Mouse (Mus musculus): Measurements from ENCODE around the gene Usp43. TPM values are rescaled to one million over a fixed set of nuclear protein-coding genes. Genes with fewer than 3 reads are reported as not detected.

Gene Usp43
- total and polyA plus RNA-seq, 2 experiments from 2014 or later = 0.68 to 0.94 TPM

DNA sequence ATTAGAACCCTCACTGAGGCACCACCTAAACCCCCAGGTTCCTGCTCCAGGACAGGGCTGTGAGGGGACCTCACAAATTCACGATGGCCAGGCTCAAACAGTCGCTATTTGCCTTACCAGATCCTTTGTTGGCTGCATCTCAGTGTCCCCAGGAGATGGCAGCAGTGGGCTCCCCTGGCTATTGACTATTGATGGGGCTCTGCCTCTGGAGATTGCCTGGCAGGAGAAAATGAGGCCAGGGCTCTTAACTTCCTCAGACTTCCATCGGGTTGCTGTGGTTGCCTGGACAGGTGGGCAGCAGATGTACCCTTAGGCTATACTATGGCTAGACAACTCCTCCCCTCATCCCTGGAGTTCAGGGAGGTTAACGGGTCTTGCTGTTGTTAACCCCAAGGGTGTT lies 101.7 kb downstream of the Usp43 start:
- no peaks in the 10 kb centered on the region for H3K9me3 ChIP-seq (ENCODE audit: low read length)
- no peaks in the 10 kb centered on the region for H3K4me1 ChIP-seq (ENCODE audit: insufficient read depth, low read length)
- no peak overlapping the region for H3K27ac ChIP-seq
- 24% methylated on average over 4 of the region's 4 CpGs for WGBS
- ATAC-seq (no peak), DNase-seq (ENCODE audit: low spot score) (peak; percentile 75)
- H3K27me3 ChIP-seq (ENCODE audit: insufficient read depth, low read length) = no peaks in the 10 kb centered on the region
- no peak overlapping the region; the same call in 1 of the 2 replicates for H3K4me2 ChIP-seq (ENCODE audit: low read depth, low read length)
- H3K36me3 ChIP-seq (ENCODE audit: insufficient read depth, low read length) = no peaks in the 10 kb centered on the region
- H3K9ac ChIP-seq (replicated peaks; ENCODE audit: low read length) = no peak overlapping the region
- H3K4me3 ChIP-seq (ENCODE audit: low read length) = no peak overlapping the region
- peak; percentile 80 for TF ChIP-seq CTCF (IDR thresholded peaks at IDR 0.05; ENCODE audit: low read depth)

DNA sequence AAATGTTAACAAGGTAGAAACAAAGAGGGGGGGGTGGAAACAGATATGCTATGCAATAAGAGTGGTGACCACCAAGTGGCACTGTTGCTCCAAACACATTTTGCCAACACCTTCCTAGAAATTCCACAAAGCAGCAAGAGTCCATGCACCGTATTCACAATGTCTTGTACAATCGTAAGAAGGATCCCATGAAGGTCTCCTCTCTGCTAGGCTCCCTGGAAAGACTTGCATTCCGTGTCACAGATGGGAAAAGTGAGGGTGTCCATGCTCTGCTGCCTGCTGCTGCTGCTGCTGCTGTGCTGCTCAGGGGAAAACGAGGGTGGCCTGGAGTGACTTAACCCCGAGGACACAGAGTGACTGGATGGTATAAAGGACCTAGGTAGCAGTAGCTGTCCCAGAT lies 102.3 kb downstream of the Usp43 start:
- Histone ChIP-seq H3K36me3 (ENCODE audit: insufficient read depth, low read length) (no peaks in the 10 kb centered on the region), H3K4me1 (ENCODE audit: insufficient read depth, low read length) (no peaks in the 10 kb centered on the region), H3K9me3 (ENCODE audit: low read length) (no peaks in the 10 kb centered on the region), H3K9ac (replicated peaks; ENCODE audit: low read length) (no peak overlapping the region), H3K4me3 (ENCODE audit: low read length) (no peak overlapping the region), H3K27ac (no peak overlapping the region), H3K27me3 (ENCODE audit: insufficient read depth, low read length) (no peaks in the 10 kb centered on the region), H3K4me2 (ENCODE audit: low read depth, low read length) (peak overlapping the region; percentile 42)
- DNase-seq (ENCODE audit: low spot score) (peak; percentile 83), ATAC-seq (peak; percentile 47; the same call in 1 of the 2 replicates)
- WGBS = 9% methylated on average over 5 of the region's 5 CpGs
- peak; percentile 84 for TF ChIP-seq CTCF (IDR thresholded peaks at IDR 0.05; ENCODE audit: low read depth)

DNA sequence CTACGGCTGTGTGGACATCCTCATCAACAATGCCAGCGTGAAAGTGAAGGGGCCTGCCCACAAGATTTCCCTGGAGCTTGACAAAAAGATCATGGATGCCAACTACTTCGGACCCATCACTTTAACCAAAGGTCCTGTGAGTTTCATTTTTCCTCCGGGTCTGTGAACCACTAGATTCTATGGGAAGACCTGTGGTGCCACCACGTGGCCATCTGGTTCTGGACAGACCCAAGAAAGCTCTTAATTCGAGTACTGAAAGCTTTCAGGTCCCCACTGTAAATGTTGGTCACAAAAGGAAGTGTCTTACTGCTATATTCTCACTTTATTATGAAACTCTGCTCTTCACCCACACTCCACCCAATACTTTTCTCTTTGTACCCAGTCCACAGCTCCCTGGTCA lies 110.4 kb downstream of the Usp43 start:
- WGBS = 80% methylated on average over 6 of the region's 6 CpGs
- TF ChIP-seq CTCF (IDR thresholded peaks at IDR 0.05; ENCODE audit: low read depth) = peak; percentile 26; the same call in 1 of the 2 replicates
- H3K4me3 ChIP-seq (ENCODE audit: low read length) = no peak overlapping the region
- H3K9ac ChIP-seq (replicated peaks; ENCODE audit: low read length) = no peak overlapping the region
- no peaks in the 10 kb centered on the region for H3K9me3 ChIP-seq (ENCODE audit: low read length)
- no peak overlapping the region for H3K4me2 ChIP-seq (ENCODE audit: low read depth, low read length)
- no peaks in the 10 kb centered on the region for H3K36me3 ChIP-seq (ENCODE audit: insufficient read depth, low read length)
- ATAC-seq (no peak), DNase-seq (ENCODE audit: low spot score) (peak; percentile 36)
- no peak overlapping the region for H3K27ac ChIP-seq
- H3K4me1 ChIP-seq (ENCODE audit: insufficient read depth, low read length) = no peaks in the 10 kb centered on the region
- H3K27me3 ChIP-seq (ENCODE audit: insufficient read depth, low read length) = no peaks in the 10 kb centered on the region

DNA sequence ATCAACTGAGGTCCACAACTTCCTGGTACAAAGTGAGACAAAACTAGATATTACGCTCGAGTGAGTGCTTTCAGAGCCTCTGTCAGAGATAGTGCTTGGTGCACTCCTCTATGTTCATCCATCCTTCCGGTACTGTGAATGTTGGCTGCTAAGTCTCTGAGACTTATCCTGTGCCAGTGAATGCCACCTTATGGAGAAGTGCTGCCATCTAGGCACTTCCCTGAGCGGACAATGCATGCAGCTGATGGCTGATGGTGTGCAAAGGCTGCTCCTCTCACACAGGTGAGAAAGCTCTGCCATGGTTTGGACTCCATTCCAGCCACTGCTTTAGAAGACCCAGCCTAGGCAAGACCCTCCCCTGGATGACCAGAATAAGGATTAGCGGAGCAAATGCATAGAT lies 113.9 kb downstream of the Usp43 start:
- no peaks in the 10 kb centered on the region for H3K4me1 ChIP-seq (ENCODE audit: insufficient read depth, low read length)
- TF ChIP-seq CTCF (IDR thresholded peaks at IDR 0.05; ENCODE audit: low read depth) = peak; percentile 30; the same call in 1 of the 2 replicates
- no peaks in the 10 kb centered on the region for H3K27me3 ChIP-seq (ENCODE audit: insufficient read depth, low read length)
- no peak overlapping the region for H3K27ac ChIP-seq
- H3K9me3 ChIP-seq (ENCODE audit: low read length) = no peaks in the 10 kb centered on the region
- no peak overlapping the region for H3K4me3 ChIP-seq (ENCODE audit: low read length)
- H3K4me2 ChIP-seq (ENCODE audit: low read depth, low read length) = no peak overlapping the region
- no peaks in the 10 kb centered on the region for H3K36me3 ChIP-seq (ENCODE audit: insufficient read depth, low read length)
- no peak overlapping the region for H3K9ac ChIP-seq (replicated peaks; ENCODE audit: low read length)
- ATAC-seq (no peak), DNase-seq (ENCODE audit: low spot score) (no peak)
- WGBS = 82% methylated on average over 5 of the region's 5 CpGs

DNA sequence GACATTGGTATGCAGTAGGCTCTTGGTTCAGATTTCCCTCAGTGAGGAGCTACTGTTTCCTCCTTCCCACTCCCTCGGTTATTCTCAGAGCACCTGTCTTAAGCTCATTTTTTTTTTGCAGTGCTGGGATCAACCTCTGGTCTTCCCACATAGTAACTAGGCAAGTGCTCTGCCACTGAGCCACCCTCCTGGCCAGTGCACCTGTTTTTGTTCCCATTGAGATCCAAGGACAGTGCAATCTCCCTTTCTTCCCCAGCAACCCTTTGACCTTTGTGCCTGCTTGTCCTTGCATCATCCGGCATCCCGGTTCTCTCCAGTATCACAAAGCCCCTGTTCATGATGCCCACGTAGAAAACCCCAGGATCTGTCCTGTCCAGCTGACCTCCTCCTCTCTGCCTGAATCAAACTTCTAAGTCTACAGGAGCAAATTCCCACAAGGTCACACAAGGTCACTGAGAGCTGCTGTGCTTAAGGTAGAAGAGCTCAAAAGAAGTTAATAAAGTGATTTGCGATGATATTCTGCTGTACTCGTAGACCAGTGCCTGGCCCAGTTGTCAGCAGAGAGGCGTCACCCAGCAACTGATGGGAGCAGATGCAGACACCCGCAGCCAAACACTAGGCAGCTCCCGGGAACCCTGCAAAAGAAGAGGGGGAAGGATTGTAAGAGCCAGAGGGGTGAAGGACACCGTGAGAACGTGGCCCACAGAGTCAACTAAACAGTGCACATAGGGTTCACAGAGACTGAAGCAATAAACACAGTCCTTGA lies 114.9 kb downstream of the Usp43 start:
- WGBS = 87% methylated on average over 11 of the region's 11 CpGs
- Histone ChIP-seq H3K9me3 (ENCODE audit: low read length) (no peaks in the 10 kb centered on the region), H3K4me2 (ENCODE audit: low read depth, low read length) (no peak overlapping the region), H3K4me3 (ENCODE audit: low read length) (no peak overlapping the region), H3K27me3 (ENCODE audit: insufficient read depth, low read length) (no peaks in the 10 kb centered on the region), H3K27ac (no peak overlapping the region), H3K9ac (replicated peaks; ENCODE audit: low read length) (no peak overlapping the region), H3K4me1 (ENCODE audit: insufficient read depth, low read length) (no peaks in the 10 kb centered on the region), H3K36me3 (ENCODE audit: insufficient read depth, low read length) (no peaks in the 10 kb centered on the region)
- DNase-seq (ENCODE audit: low spot score) (no peak), ATAC-seq (no peak)
- no peak for TF ChIP-seq CTCF (IDR thresholded peaks at IDR 0.05; ENCODE audit: low read depth)

DNA sequence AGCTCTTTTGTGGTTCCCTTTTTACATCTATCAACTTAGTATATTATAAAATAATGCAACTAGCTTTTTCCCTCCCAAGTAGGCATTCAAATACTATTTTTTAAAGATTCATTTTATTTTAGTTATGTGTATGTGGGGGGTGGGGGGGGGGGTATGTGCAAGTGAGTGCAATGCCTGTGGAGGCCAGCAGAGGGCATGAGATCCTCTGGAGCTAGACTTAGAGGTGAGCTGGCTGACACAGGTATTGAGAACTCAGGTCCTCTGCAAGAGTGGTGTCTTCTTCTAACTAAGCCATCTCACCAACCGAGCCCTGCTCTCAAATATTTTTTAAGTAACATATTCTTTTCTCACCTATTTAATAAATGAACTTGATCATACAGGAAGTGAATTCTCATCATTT lies 116.4 kb downstream of the Usp43 start:
- Histone ChIP-seq H3K4me1 (ENCODE audit: insufficient read depth, low read length) (no peaks in the 10 kb centered on the region), H3K27ac (no peak overlapping the region), H3K9me3 (ENCODE audit: low read length) (no peaks in the 10 kb centered on the region), H3K4me2 (ENCODE audit: low read depth, low read length) (no peak overlapping the region), H3K27me3 (ENCODE audit: insufficient read depth, low read length) (no peaks in the 10 kb centered on the region), H3K36me3 (ENCODE audit: insufficient read depth, low read length) (no peaks in the 10 kb centered on the region), H3K9ac (replicated peaks; ENCODE audit: low read length) (no peak overlapping the region), H3K4me3 (ENCODE audit: low read length) (no peak overlapping the region)
- ATAC-seq (no peak), DNase-seq (ENCODE audit: low spot score) (no peak)
- 98% methylated on average over 1 of the region's 1 CpGs for WGBS
- TF ChIP-seq CTCF (IDR thresholded peaks at IDR 0.05; ENCODE audit: low read depth) = peak; percentile 28

Other genes with a start within 250 kb of the Usp43 start
- gene Rcvrn, start 226.8 kb downstream of the Usp43 start, total RNA-seq (2014; rRNA removed) = not detected in 2 replicates
- gene Rcvrn, start 226.8 kb downstream of the Usp43 start, polyA plus RNA-seq (2015; fragmentation: Nextera tagmentation; extraction: Ambion mirVana) = not detected in 2 replicates
- gene Glp2r, start 151.0 kb downstream of the Usp43 start, total RNA-seq (2014; rRNA removed) = 0.04 TPM in 1 of 2 replicates, not detected in the other
- gene Glp2r, start 151.0 kb downstream of the Usp43 start, polyA plus RNA-seq (2015; fragmentation: Nextera tagmentation; extraction: Ambion mirVana) = 0.09 TPM in 1 of 2 replicates, not detected in the other
- gene Gsg1l2, start 147.5 kb downstream of the Usp43 start, total RNA-seq (2014; rRNA removed) = not detected in 2 replicates
- 0.20 TPM in 1 of 2 replicates, not detected in the other for gene Gsg1l2, start 147.5 kb downstream of the Usp43 start, polyA plus RNA-seq (2015; fragmentation: Nextera tagmentation; extraction: Ambion mirVana)
- 0.16 TPM in 1 of 2 replicates, not detected in the other for gene Dhrs7c, start 124.0 kb downstream of the Usp43 start, total RNA-seq (2014; rRNA removed)
- gene Dhrs7c, start 124.0 kb downstream of the Usp43 start, polyA plus RNA-seq (2015; fragmentation: Nextera tagmentation; extraction: Ambion mirVana) = 0.18 TPM in 1 of 2 replicates, not detected in the other
- gene Cfap52, start 43.5 kb upstream of the Usp43 start, total RNA-seq (2014; rRNA removed) = 1.6 and 3.3 TPM in 2 replicates
- gene Cfap52, start 43.5 kb upstream of the Usp43 start, polyA plus RNA-seq (2015; fragmentation: Nextera tagmentation; extraction: Ambion mirVana) = 4.6 and 5.5 TPM in 2 replicates
- gene Stx8, start 44.0 kb upstream of the Usp43 start, total RNA-seq (2014; rRNA removed) = 9.2 and 10.8 TPM in 2 replicates
- gene Stx8, start 44.0 kb upstream of the Usp43 start, polyA plus RNA-seq (2015; fragmentation: Nextera tagmentation; extraction: Ambion mirVana) = 62.5 and 65.8 TPM in 2 replicates

Measured in hindbrain, postnatal 0 days (tissue).